Mouse (Mus musculus) liver, adult 2 months (tissue): Measurements from ENCODE around the gene Gm10181.

Experiments
- CTCF ChIP-seq: fragments of 200-500 bp; IDR thresholded peaks from 2 replicates; pipeline ENCODE4 v1.5.1; 2011; ENCODE audit warnings: low read depth, low read length, control low read depth
- POLR2A ChIP-seq: fragments of 200-500 bp; IDR thresholded peaks from 2 replicates; pipeline ENCODE4 v1.6.1; 2011; ENCODE audit warnings: low read length, control low read depth; ENCODE audit not compliant: insufficient read depth; ENCODE audit errors: extremely low read depth

DNA sequence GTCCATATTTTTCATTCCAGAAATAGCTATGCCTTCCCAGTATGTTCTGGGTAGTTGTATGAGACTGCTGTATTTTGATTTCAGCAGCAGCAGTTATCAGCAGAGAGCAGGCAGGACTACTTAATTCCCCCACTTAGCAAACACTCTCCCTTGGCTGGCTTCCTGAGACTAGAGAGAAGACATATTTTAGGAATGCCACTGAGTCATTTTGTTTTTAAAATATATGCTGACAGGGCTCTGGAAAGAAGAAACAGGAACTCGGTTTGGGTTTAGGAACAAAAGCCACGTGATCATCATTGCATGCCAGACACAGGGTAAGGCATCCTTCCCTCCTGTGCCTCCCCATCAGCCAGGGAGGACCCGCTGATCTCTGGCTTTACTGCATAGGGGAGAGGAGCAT is 13.2 kb upstream of the Gm10181 start:
- TF ChIP-seq CTCF (no peak), POLR2A (no peak)
